Mouse (Mus musculus): ENCODE data around the gene Rnf133.

The Rnf133 gene

DNA sequence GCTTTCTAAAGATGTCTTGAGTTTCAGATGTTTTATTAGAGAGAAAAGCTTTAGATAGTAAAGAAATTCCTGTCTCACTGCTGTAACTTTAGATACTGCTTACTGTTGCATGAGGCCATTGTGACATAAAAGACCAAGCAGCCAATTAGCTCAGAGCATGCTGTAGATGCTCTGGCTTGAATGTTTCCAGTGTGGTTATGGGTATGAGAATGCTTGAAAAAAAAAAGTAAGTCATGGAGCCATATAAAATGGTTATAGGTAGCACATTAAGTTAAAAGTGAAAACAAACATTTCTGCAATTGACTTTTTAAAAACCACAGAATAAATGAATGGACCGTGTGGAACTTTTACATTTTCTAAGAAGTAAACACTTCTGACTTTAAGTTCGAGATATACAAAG, at the start of gene Rnf133:
Gene Rnf133 (minus strand): TSS at position 101 of the 400 bp plus-strand sequence.
- no peak for DNase-seq

DNA sequence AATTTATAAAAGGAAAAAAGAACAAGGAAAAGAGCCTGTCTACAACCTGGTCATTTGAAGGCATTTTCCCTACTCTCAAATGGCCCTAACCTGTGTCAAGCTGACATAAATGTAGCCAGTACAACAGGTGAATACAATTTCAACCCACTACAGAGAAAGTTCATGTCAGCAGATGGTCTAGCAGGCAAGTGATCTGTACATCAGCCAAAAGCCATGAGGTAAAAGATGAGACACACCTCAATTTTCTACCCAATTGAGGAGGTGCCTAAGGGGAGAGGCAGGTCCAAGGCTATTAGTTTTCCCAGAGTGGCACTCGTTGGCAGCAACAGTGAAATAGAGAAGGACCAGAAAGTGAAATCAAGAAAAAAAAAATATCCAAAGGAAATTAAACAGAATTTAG, 28.1 kb upstream of the Rnf133 start:
- DNase-seq: no peak

DNA sequence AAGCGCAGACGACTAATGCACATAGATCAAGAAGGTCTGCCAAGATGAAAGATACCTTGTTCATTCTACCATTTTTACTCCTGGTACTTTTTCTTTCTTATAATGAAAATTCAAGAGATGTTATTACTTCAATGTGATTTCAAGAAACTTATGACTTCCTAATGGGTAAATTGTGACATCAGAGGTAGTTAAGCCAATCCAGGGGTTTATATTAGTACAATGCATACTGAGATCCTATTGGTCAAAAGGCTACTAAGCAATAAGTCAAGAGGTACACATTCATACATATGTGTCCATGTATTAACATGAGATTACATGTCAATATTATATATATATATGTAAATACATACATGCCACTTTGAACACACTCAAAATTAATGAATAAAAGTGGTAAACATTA, 4.9 kb upstream of the Rnf133 start, which contains the start of gene Rnf148:
Gene Rnf148 (minus strand): TSS at position 101 of the 400 bp plus-strand sequence.
- DNase-seq: no peak

DNA sequence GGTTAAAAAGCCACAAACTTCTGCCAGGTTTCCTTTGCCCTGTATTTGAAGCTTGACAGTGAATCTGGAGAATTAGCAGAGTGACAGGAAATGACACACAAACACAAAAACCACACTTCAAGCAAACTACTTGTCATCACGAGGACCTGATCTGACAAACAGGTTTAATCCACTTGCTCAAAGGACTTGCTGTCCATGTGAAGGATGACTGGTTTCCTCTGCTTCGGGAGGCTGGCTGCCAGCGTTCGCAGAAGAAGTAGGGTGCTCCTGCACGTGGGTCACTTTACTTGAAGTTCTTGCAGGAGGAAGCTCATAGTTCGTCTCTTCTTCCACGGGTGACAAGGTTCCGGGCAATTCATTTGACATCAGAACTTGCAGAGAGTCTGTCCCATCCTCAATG, 1.4 kb downstream of the Rnf133 start:
- DNase-seq: no peak

DNA sequence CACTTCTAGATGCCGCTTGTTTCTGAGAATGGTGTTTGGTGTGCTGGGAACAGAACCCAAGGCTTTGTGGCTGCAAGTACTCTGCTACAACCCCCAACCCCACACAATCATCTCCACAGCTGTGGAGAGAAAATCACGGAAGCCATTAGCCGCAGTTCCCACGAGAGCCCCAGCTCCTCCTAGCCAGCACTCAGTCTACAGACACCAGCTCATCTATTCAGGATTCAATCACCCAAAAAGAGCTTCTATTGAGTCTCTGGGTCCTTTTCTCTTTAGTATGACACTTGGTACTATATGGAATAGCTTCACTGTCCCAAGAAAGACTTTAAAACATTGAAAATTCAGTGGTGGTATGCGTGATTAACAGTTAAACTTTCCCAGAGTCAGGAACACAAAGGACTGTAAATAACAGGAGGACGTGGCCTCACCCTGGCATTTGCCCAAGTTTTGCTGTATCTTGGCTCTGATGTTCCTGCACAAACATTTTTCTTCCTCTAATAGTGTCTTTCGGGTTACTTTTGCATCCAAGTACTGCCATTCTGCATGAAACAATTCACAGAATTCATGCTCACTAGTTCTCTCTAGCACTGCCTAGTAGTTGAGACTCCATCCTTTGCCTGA, 2.4 kb downstream of the Rnf133 start:
- no peak for DNase-seq

DNA sequence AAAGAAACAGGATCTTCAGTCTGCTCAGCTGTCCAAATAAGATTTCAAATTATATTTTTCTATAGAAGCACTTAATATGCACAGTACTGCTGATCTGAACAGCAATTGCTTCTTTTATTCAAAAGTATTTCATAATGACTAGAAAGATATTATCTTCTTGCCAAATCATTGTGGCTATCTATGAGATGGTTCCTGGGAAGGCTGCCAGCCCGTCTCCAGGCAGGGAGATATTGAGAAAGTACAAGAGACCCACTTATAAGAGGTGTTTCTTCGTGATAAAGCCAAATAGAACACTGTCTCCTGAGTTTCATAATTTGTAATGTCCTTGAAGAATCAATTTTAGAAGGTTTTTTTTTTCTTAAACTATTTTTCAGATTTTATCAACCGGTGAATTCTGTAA, 13.0 kb downstream of the Rnf133 start:
- DNase-seq: peak; percentile 11

DNA sequence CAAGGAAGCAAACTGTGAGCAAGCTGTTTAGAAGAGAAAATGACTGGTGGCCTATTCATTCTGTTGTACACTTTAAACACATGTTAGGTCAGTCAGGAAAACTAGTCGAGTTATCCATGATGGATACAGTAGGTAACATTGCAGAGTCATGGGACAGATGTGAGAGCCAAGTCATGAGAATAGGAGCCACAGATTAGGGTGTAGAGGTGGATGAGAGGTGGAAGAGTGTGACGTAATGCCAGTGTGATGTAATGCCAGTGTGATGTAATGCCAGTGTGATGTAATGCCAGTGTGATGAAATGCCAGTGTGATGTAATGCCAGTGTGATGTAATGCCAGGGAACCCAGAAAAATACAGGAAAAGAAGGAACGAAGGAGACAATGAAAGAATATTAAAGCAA, 14.9 kb downstream of the Rnf133 start:
- no peak for DNase-seq

DNA sequence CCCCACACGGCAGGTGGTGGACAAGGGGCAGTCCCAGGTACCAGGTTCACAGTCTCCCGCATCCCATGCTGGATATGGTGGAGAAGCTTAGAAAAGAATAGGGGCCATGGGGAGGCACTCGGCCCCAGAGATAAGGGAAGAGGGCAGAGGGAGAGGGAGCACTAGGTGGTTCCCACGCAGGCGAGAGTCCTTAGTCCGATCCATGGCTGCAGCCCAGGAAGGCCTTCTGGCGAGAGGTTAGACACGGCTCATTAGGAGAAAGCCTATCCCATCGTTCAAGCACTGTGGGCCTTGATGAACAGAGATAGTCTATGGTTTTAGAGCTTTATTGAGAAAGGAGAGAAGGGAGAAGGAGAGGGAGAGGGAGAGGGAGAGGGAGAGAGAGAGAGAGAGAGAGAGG, 16.1 kb downstream of the Rnf133 start:
- no peak for DNase-seq

DNA sequence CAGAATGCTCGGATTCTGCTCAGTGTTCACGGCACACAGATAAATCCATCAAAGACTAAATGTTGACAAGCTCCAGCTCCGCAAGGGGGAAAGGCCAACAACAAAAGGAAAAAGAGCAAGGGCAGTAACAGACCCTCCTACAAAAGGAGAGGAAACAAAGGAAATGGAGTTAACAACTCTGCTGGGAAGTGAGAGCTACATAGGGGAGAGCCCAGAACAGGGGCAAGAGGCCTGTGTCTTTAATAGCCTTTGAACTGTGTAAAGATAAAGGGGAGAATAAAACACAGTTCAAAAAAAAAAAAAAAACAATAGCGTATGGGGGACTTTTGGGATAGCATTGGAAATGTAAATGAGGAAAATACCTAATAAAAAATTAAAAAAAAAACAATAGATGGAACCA, 19.6 kb downstream of the Rnf133 start:
- no peak for DNase-seq

Measured in right cerebral cortex, postnatal 25 days (tissue).